Mouse (Mus musculus) small intestine, adult 2 months (tissue): Measurements from ENCODE around the gene Rab32.

ENCODE experiments used
- CTCF ChIP-seq: fragments of 200-500 bp; IDR thresholded peaks from 2 replicates; pipeline ENCODE4 v1.5.1; 2012; ENCODE audit warnings: low read depth, mild to moderate bottlenecking, control low read depth, inconsistent platforms, low read length, moderate library complexity, mixed read lengths; ENCODE audit not compliant: insufficient replicate concordance, insufficient read length; ENCODE audit errors: extremely low read depth
- POLR2A ChIP-seq: fragments of 200-500 bp; IDR thresholded peaks from 2 replicates; pipeline ENCODE4 v1.6.1; 2012; ENCODE audit warnings: low read depth, mild to moderate bottlenecking, control low read depth, inconsistent platforms, low read length, moderate library complexity

GRCm38 (mm10) chr10:10558337-10558711 lies 259 bp upstream of the Rab32 start:
- TF ChIP-seq POLR2A, result no peak
- no peak for TF ChIP-seq CTCF
